ENCODE assay signal across 10 mouse cellular contexts in the genomic region with DNA sequence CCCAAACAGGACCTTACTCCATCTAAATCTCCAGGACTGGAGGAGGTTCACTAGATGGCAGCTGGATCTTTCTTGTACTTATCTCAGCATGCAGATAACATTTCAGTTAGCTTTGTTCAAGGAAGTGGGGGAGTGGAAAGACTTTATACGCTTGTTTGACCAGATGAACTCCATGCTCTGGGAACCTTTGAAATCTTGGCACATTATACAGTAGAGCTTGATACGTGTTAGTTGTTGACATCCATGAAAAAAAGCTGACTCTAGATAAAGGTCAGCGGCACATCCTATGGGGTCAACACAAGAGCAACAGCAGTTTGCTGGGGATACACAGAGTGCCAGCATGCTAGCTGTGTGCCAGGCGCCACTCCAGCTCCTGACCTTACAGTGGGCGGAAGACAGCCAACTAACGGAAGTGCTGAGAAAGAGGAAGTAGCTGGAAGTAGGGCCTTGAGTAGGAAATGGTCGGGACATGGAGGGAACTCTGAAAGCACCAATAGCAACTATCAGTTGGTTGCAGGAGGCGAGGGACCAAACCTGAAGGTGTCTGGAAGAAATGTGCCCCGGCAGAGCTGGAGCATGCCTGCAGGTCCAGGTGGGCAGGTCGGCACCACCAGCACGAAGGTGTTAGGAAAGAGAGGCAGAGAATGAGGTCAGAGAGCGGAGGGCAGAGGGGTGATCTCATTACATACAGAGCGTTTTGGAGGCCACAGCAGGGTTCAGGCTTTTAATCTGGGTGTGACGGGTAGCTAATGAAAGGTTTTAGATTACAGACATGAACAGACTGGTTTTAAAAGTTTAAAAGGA. TPM values are rescaled to one million over a fixed set of nuclear protein-coding genes. Genes with fewer than 3 reads are reported as not detected.
DNase-seq lines count a peak whose midpoint lies in the region; ATAC-seq and TF ChIP-seq lines count a peak whose summit lies in the region.
"Had no signal": no experiment of that assay in that cellular context is flagged by ENCODE, and none has a peak within 500 bp of the region (broad histone marks: within the 10 kb centered on the region; RNA-seq: fewer than 3 reads in every experiment).

No protein-coding gene starts in this region.

- no peaks in the 10 kb centered on the region for H3K9me3 ChIP-seq in embryonic facial prominence, embryonic 15.5 days (replicated peaks)
- H3K9me3 ChIP-seq: neural tube, embryonic 13.5 days had no signal

- intact Hi-C loops in left cerebral cortex, postnatal 36 days (cut with DNase I), result no loop called here

- H3K4me3 ChIP-seq in embryonic facial prominence, embryonic 15.5 days (replicated peaks), result no peak overlapping the region
- H3K4me3 ChIP-seq in kidney, adult 2 months (ENCODE audit: insufficient read depth, low read depth, low read length), result no peak overlapping the region
- H3K4me3 ChIP-seq: neural tube, embryonic 13.5 days had no signal

- no peaks in the 10 kb centered on the region for H3K27me3 ChIP-seq in embryonic facial prominence, embryonic 15.5 days
- H3K27me3 ChIP-seq in kidney, adult 2 months (replicated peaks; ENCODE audit: control insufficient read depth, insufficient read depth, low read length), result no peaks in the 10 kb centered on the region
- H3K27me3 ChIP-seq: neural tube, embryonic 13.5 days had no signal

- TF ChIP-seq CTCF in kidney, adult 2 months (conservative IDR thresholded peaks at IDR 0.05; ENCODE audit: insufficient read depth, insufficient read length, low read depth, low read length), result no peak

- 0 out of 2 replicates have a peak, but pooled peaks cover 7% of the 10 kb centered on the region for H3K4me1 ChIP-seq in embryonic facial prominence, embryonic 15.5 days
- peaks cover 8% of the 10 kb centered on the region for H3K4me1 ChIP-seq in kidney, adult 2 months (ENCODE audit: control insufficient read depth, insufficient read depth, low read length)
- H3K4me1 ChIP-seq: neural tube, embryonic 13.5 days had no signal

- no peak overlapping the region; the same call in 1 of the 2 replicates for H3K27ac ChIP-seq in embryonic facial prominence, embryonic 15.5 days (replicated peaks)
- H3K27ac ChIP-seq in kidney, adult 2 months (ENCODE audit: insufficient read depth, low read depth, low read length), result peak overlapping the region; percentile 13; the same call in 1 of the 2 replicates
- H3K27ac ChIP-seq: neural tube, embryonic 13.5 days had no signal

- peak overlapping the region; percentile 24; the same call in 1 of the 2 replicates for H3K4me2 ChIP-seq in embryonic facial prominence, embryonic 15.5 days (replicated peaks)
- H3K4me2 ChIP-seq: neural tube, embryonic 13.5 days had no signal

- ATAC-seq in embryonic facial prominence, embryonic 15.5 days (ENCODE audit: insufficient number of reproducible peaks, low FRiP score, low TSS enrichment, low read depth), result 0 out of 2 replicates have a peak, but pooled peaks have one; percentile 43
- ATAC-seq in megakaryocyte-erythroid progenitor cell, adult 5-6 weeks (replicated peaks; ENCODE audit: low FRiP score, low TSS enrichment, poor library complexity, severe bottlenecking), result peak; percentile 65

- TF ChIP-seq POLR2A in kidney, adult 2 months (IDR thresholded peaks at IDR 0.05; ENCODE audit: low read depth, low read length), result no peak

- no peaks in the 10 kb centered on the region for H3K36me3 ChIP-seq in embryonic facial prominence, embryonic 15.5 days
- peaks cover 3% of the 10 kb centered on the region; the same call in 1 of the 2 replicates for H3K36me3 ChIP-seq in kidney, adult 2 months (ENCODE audit: control insufficient read depth, insufficient read depth, low read length)
- H3K36me3 ChIP-seq: neural tube, embryonic 13.5 days had no signal

- DNase-seq in layer of hippocampus, adult 9-11 months, result peak; percentile 49
- no peak for DNase-seq in layer of hippocampus, adult 8-10 months (ENCODE audit: low spot score in 2 of 2)
- DNase-seq in kidney, adult 2 months, result peak; percentile 53
- DNase-seq in thymus, postnatal 4 days, result no peak
- no peak for DNase-seq in left cerebral cortex, postnatal 36 days (ENCODE audit: low spot score in 2 of 2)
- no peak for DNase-seq in layer of hippocampus, adult 9-10 months (ENCODE audit: low spot score)
- DNase-seq: thymus, adult 18-20 months had no signal

- H3K9ac ChIP-seq in embryonic facial prominence, embryonic 15.5 days, result no peak overlapping the region
- H3K9ac ChIP-seq: neural tube, embryonic 13.5 days had no signal

- WGBS in embryonic facial prominence, embryonic 15.5 days, result 47% methylated on average over 14 of the region's 14 CpGs
- WGBS in kidney, adult 2 months, result 40% methylated on average over 14 of the region's 14 CpGs

RNA-seq across cellular contexts. Expression of a gene that starts 11.4 kb away (rescaled TPM):
- 10 to 100 TPM; 17.8 to 26.3 (median 21.5) TPM for total RNA-seq in layer of hippocampus, adult 8-10 months (2022)
- polyA plus RNA-seq in embryonic facial prominence, embryonic 15.5 days (2015; fragmentation: Nextera tagmentation; extraction: Ambion mirVana), result 38.5 and 47.8 TPM in 2 replicates
- polyA plus RNA-seq in kidney, adult 2 months (2012; rRNA removed), result 577 and 580 TPM in 2 replicates
- 28.4 and 38.5 TPM in 2 replicates for total RNA-seq in megakaryocyte-erythroid progenitor cell, adult 5-6 weeks (2014; fragmentation: Nextera tagmentation)
- 17.4 and 34.9 TPM in 2 replicates for total RNA-seq in megakaryocyte-erythroid progenitor cell, adult 5-6 weeks (2017)
- total RNA-seq in left cerebral cortex, postnatal 36 days (2021), result 10 to 100 TPM; 17.4 to 22.3 TPM

RNA-seq across cellular contexts. Expression of a gene that starts 36.9 kb away (rescaled TPM):
- total RNA-seq in layer of hippocampus, adult 8-10 months (2022), result 10 to 100 TPM; 13.7 to 19.3 (median 16.0) TPM
- polyA plus RNA-seq in embryonic facial prominence, embryonic 15.5 days (2015; fragmentation: Nextera tagmentation; extraction: Ambion mirVana), result 19.1 and 19.8 TPM in 2 replicates
- polyA plus RNA-seq in kidney, adult 2 months (2012; rRNA removed), result 5.9 and 6.7 TPM in 2 replicates
- total RNA-seq in megakaryocyte-erythroid progenitor cell, adult 5-6 weeks (2014; fragmentation: Nextera tagmentation), result 5.7 and 6.0 TPM in 2 replicates
- 7.2 and 13.5 TPM in 2 replicates for total RNA-seq in megakaryocyte-erythroid progenitor cell, adult 5-6 weeks (2017)
- 10 to 100 TPM; 18.9 to 23.0 TPM for total RNA-seq in left cerebral cortex, postnatal 36 days (2021)

Comparison
In these comparisons a context has a peak if more than half of its experiments do, and no peak if none do; other contexts are left out.
1. DNase-seq: peak in layer of hippocampus, adult 9-11 months (single experiment) and kidney, adult 2 months (single experiment); none in layer of hippocampus, adult 8-10 months (0 of 2), thymus, postnatal 4 days (single experiment), left cerebral cortex, postnatal 36 days (0 of 2) and layer of hippocampus, adult 9-10 months (single experiment).